Mouse (Mus musculus) adrenal gland, postnatal 4 days (tissue): ENCODE data around the gene Pde4b. TPM values are rescaled to one million over a fixed set of nuclear protein-coding genes. Genes with fewer than 3 reads are reported as not detected.
"Not testable (repeated sequence)": the region's sequence is repeated elsewhere in the genome, so short reads cannot be mapped to it uniquely, and the experiment has no call there.

Experiments used
- DNase-seq, 2 experiments: peaks; one replicate each; pipeline ENCODE4 v3.0.0; 2021 to 2022; ENCODE audit warnings: low spot score in 2 of 2, mixed read lengths in 2 of 2
- total RNA-seq, 2 experiments: library from RNA; stranded (reverse); gene quantifications; 2 replicates each; pipeline ENCODE4 v1.2.3; 2021

Gene Pde4b
- total RNA-seq, 2 experiments from 2014 or later, result 13.9 to 16.4 TPM

- DNase-seq, result no peak
Measured at GRCm38 (mm10) chr4:102459216-102459999, 372.1 kb downstream of the Pde4b start.

GRCm38 (mm10) chr4:102478104-102478503, 390.8 kb downstream of the Pde4b start:
- no peak for DNase-seq

GRCm38 (mm10) chr4:102478860-102479259, 391.5 kb downstream of the Pde4b start:
- no peak for DNase-seq

DNA sequence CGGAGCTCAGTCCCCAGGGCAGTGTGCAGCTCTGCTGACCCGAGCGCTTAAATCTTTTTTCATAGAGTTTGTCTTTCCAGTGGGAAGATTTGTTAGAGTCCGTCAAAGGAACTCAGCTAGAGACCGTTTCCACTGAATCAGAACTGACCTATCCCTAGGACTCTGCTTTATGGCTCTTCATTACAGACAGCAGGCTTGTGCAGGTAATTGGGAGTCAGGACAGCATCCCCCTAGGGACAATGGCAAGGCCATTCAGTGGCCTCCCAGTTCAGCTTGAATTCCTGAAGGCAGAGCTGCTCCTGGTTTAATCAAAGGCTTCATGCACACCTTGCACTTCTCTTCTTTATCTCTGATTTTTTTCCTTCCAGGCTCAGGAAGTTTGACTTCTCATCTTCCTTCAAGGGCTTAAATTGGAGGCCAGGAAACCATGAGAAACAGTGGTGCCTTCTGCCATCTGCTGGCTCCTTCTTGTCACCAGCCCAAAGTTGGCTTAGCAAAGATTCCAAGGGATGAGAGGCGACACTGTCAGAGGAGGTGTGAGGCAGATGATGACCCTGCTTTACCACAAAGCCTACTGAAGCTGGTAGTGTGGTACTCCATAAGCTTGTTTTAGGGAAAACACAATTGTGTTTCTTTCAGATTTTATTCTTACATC, 393.6 kb downstream of the Pde4b start:
- no peak for DNase-seq

GRCm38 (mm10) chr4:102483354-102484018, 396.1 kb downstream of the Pde4b start:
- DNase-seq, result no peak

GRCm38 (mm10) chr4:102484738-102485137, 397.4 kb downstream of the Pde4b start:
- no peak for DNase-seq

DNA sequence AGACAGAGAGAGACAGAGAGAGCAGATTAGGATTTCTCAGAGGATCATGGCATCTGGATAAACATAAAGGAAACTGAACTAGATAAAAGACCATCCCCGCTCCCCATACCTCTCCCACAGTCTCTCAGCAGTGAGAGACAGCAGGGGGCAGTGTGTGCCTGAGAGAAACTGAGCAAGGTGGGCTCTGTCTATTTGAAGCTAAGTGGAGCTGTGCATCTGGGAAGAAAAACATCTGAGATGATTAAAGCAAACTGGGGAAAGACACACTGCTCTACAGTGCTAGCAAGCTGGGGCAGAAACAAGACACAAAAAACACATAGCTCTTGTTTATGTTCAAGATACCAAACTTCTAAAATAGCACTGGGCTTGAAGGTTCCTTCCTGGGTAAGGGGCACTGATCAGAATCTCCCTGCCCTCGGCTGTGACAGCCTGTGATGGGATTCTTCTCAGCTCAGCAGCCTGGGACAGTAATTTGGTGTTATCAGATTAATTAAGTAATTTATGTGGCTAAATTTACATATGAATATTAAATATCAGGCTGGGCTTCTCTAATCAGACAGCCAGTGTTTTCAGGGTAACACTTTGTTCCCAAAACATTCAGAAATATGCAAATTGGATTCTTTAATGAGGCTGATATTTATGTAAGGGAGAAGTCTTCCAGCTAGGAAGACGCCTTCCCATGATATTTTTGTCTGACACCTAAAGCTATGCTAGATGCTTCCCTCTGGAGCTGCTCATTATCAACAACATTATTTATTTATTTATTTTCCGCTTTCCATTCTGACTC, 399.0 kb downstream of the Pde4b start:
- DNase-seq, result no peak

- no peak for DNase-seq
Measured at GRCm38 (mm10) chr4:102486921-102487240, 399.5 kb downstream of the Pde4b start.

DNA sequence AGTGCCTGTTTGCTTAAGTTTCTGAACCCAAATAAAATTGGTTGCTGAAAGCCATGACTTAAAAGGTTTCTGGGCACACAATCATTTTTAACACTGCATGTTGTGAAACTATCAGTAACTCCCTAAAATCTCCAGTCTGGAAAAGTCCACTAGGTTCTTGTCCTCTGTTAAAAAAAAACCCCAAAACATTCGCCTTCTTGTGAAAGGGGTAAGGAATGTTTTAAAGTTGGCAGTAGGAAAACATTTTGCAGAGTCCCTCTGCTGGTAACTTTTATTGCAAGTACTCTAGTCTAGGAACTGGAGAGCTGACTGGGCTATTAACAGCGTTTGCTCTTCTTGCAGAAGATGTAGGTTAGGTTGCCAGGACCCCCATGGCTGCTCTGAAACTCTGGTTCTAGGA, 400.7 kb downstream of the Pde4b start:
- DNase-seq, result no peak

GRCm38 (mm10) chr4:102491468-102492123, 404.3 kb downstream of the Pde4b start:
- DNase-seq, result no peak

DNA sequence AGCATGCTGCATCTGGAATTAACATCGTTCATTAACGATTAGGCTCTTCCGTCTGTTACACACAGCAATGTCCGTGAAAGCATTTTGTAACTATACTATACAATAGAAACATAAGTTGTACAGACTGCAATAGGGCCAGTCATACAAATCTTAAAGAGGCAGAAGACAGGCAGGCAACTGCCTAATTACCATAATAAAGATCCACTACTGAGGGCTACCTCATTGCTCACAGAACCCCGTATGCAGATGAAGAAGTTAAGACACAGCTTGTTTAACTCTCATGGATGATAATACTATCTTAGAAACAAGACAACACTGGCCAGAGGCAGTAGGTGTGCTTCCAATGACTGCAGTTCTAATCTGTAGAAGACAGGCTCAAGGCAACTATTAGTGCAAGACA, 405.6 kb downstream of the Pde4b start:
- DNase-seq, result no peak

GRCm38 (mm10) chr4:102493342-102494128, 406.2 kb downstream of the Pde4b start:
- no peak for DNase-seq

GRCm38 (mm10) chr4:102494203-102494602, 406.9 kb downstream of the Pde4b start:
- not testable (repeated sequence) for DNase-seq

GRCm38 (mm10) chr4:102495001-102495400, 407.7 kb downstream of the Pde4b start:
- no peak for DNase-seq

- no peak for DNase-seq
Measured at GRCm38 (mm10) chr4:102495474-102495873, 408.1 kb downstream of the Pde4b start.

GRCm38 (mm10) chr4:102496269-102497177, 409.2 kb downstream of the Pde4b start:
- DNase-seq, result no peak

DNA sequence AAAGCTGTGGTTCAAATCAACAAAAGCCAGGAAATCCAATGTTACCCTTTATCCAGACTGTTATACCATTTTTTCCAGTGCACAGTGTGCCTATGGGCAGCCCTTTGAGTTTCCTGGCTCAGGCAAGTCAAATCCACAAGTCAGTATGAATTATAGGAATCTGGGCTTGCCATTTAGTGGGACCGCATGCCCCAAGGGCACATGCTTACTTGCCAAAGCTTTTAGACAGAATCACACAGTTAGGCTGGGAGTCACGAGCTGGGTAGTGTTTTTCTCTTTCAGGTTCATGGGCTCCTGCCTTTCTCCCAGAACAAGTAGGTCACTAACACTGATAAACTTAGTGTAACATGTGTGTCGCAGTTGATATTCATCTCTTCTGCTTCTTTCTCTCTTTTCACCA, 409.9 kb downstream of the Pde4b start:
- DNase-seq, result no peak

DNA sequence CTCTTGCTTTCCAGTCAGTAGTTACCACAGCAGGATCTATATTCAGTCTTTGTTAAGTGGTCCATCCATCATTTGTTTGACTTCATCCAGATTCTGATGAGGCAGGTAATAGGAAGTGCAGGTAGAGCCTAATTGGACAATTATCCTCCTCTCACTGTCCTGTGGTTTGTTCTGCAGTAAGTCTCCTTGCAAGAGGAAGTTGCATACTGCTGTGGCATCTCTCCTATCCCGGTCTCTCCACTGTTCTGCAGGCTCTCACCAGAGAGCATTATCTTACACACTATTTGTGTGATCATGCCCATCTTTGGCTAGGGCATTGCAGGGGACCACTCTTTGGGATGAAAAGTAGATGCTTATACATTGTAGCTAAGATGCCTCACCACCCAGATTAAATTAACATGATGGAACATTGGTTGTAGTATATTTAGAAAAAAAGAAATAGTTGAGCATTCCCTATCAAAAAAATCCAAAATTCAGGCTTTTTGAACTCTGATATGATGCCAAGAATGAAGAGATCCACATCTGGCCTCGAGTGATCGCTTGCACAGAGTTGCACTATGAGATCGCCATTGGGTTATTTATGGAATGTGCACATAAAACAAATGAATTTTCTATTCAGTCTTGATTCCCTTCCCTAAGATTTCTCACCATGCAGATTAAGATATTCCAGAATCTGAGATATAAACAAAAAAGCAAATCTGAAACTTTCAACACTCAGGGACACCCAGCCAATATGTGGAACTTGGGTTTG, 411.0 kb downstream of the Pde4b start:
- DNase-seq, result no peak
